Mouse (Mus musculus) forebrain, embryonic 14.5 days (tissue): ENCODE results near the gene Usp6nl. TPM values are rescaled to one million over a fixed set of nuclear protein-coding genes. Genes with fewer than 3 reads are reported as not detected.
A peak's percentile ranks its signal among the peaks of the same experiment; 100 is the strongest.

Experiments used
- ATAC-seq: fragments of 200-750 bp; cut with Nextera tagmentation; 2 replicates; pipeline ENCODE4 v1.8.0; 2017; ENCODE audit warnings: mild to moderate bottlenecking, moderate library complexity
- DNase-seq: peaks from one replicate; pipeline ENCODE4 v3.0.0-alpha.2; 2015; ENCODE audit warnings: low spot score
- H3K27ac ChIP-seq: fragments of 300-500 bp; sonication (generic); 2 replicates; pipeline ENCODE4 v1.5.1; 2014; ENCODE audit warnings: low read depth, mild to moderate bottlenecking, control low read depth, low read length, moderate library complexity
- H3K27me3 ChIP-seq: fragments of 300-500 bp; sonication (generic); replicated peaks from 2 replicates; pipeline ENCODE4 v1.6.1; 2014; ENCODE audit warnings: low read length, control low read depth, mixed read lengths; ENCODE audit not compliant: control insufficient read depth, insufficient read depth
- H3K36me3 ChIP-seq: fragments of 300-500 bp; sonication (generic); 2 replicates; pipeline ENCODE4 v1.6.1; 2014; ENCODE audit warnings: low read length, control low read depth; ENCODE audit not compliant: control insufficient read depth, insufficient read depth
- H3K4me1 ChIP-seq: fragments of 300-500 bp; sonication (generic); 2 replicates; pipeline ENCODE4 v1.6.1; 2014; ENCODE audit warnings: antibody characterized with exemption, low read length, control low read depth; ENCODE audit not compliant: control insufficient read depth, insufficient read depth
- H3K4me2 ChIP-seq: fragments of 300-500 bp; sonication (generic); 2 replicates; pipeline ENCODE4 v1.6.1; 2014; ENCODE audit warnings: mild to moderate bottlenecking, control low read depth, low read length
- H3K4me3 ChIP-seq: fragments of 300-500 bp; sonication (generic); 2 replicates; pipeline ENCODE4 v1.5.1; 2014; ENCODE audit warnings: low read depth, low read length, control low read depth
- H3K9ac ChIP-seq: fragments of 300-500 bp; sonication (generic); 2 replicates; pipeline ENCODE4 v1.6.1; 2014; ENCODE audit warnings: mild to moderate bottlenecking, low read length, control low read depth, moderate library complexity
- H3K9me3 ChIP-seq: fragments of 300-500 bp; sonication (generic); replicated peaks from 2 replicates; pipeline ENCODE4 v1.6.1; 2016; ENCODE audit warnings: low read length, control low read depth, mixed read lengths; ENCODE audit not compliant: control insufficient read depth
- WGBS: fragments of 180-500 bp; shearing (Covaris S2); extraction: QIAGEN DNeasy Blood & Tissue Kit; methylation state at CpG from one replicate; pipeline ENCODE4 v1.1.7; 2014; 5-methylcytosine and 5-hydroxymethylcytosine counted together
- polyA plus RNA-seq: library from polyadenylated mRNA; unstranded; fragments of >200 nt; fragmentation: Nextera tagmentation; extraction: Ambion mirVana; gene quantifications from 2 replicates; pipeline ENCODE4 v1.2.1, GENCODE M21; 2014

The Usp6nl gene
- polyA plus RNA-seq, 1 experiment from 2014 or later: 6.6 TPM

DNA sequence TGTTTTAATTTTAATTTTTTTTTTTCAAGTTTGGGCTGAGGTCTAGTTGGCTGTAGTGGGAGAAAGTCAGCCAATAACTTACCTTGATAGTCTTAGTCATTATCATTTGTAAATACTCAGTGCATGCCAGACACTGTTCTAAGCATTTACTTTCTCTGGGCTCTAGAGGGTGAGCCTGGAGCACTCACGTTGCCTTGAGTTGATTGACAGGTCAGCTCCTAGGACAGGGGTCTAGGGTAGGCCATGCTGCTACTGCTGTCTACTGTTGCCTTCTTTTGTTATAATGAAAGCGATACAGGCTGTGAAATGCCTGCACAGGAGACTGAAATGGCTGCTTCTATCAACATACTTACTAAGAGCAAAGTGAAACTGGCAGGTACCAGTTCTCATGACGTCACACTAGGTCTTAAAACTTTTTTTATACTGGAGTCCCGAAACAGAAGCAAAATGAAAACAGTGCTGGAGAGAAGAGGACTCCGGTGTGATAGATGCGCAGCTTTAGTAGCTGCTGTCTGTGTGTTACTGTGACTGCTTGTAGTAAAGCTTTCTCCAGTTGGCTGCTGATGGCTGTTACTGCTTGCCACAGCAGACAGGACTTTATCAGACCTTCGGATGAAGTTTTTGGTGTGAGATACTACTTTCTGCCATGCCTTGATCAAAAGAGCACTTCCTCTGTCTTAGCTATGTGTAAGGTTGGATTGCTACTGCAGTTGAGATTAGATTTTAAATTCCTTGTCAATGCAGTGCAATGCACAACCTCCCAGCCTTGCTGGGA, 73.6 kb downstream of the Usp6nl start:
- H3K4me2 ChIP-seq: no peak overlapping the region
- H3K9ac ChIP-seq: no peak overlapping the region
- DNase-seq: no peak
- no peaks in the 10 kb centered on the region; the same call in 1 of the 2 replicates for H3K4me1 ChIP-seq
- no peaks in the 10 kb centered on the region for H3K9me3 ChIP-seq
- no peak for ATAC-seq
- H3K36me3 ChIP-seq: 0 out of 2 replicates have a peak, but pooled peaks cover 2% of the 10 kb centered on the region
- no peaks in the 10 kb centered on the region for H3K27me3 ChIP-seq
- H3K4me3 ChIP-seq: no peak overlapping the region
- no peak overlapping the region for H3K27ac ChIP-seq
- WGBS: 76% methylated on average over 7 of the region's 7 CpGs

- Histone ChIP-seq H3K27ac (no peak overlapping the region), H3K4me1 (no peaks in the 10 kb centered on the region; the same call in 1 of the 2 replicates), H3K9me3 (no peaks in the 10 kb centered on the region), H3K36me3 (0 out of 2 replicates have a peak, but pooled peaks cover 2% of the 10 kb centered on the region), H3K4me3 (no peak overlapping the region), H3K27me3 (no peaks in the 10 kb centered on the region), H3K4me2 (no peak overlapping the region), H3K9ac (no peak overlapping the region)
- 84% methylated on average over 1 of the region's 1 CpGs for WGBS
- ATAC-seq (no peak), DNase-seq (no peak)
Observed at GRCm38 (mm10) chr2:6396626-6397146, 74.2 kb downstream of the Usp6nl start.

- no peak overlapping the region for H3K4me2 ChIP-seq
- H3K9ac ChIP-seq: no peak overlapping the region
- 0 out of 2 replicates have a peak, but pooled peaks cover 2% of the 10 kb centered on the region for H3K36me3 ChIP-seq
- WGBS: 13% methylated on average over 3 of the region's 3 CpGs
- H3K4me3 ChIP-seq: no peak overlapping the region
- H3K27ac ChIP-seq: no peak overlapping the region
- H3K9me3 ChIP-seq: no peaks in the 10 kb centered on the region
- DNase-seq: no peak
- H3K27me3 ChIP-seq: no peaks in the 10 kb centered on the region
- no peak for ATAC-seq
- H3K4me1 ChIP-seq: no peaks in the 10 kb centered on the region; the same call in 1 of the 2 replicates
Observed at GRCm38 (mm10) chr2:6397166-6397565, 74.7 kb downstream of the Usp6nl start.

DNA sequence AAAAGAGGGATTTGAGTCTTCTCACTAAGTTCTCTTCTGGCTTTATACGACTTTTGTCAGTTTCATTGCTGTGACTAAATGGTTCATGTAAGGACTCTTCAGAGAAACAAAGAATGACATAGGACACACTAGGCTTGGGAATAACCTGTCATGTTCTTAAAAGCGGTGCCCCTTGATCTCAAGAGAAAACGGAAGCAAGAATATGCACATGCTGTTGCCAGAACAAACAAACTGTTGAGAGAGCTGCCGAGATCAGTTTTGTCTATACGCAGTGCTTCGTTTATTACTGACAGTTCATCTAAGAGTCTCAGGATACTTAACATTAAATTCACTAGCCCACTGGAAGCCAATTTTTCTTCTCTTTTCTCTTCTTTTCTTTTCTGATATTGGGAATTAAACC, 76.4 kb downstream of the Usp6nl start:
- Histone ChIP-seq H3K9me3 (no peaks in the 10 kb centered on the region), H3K4me2 (no peak overlapping the region), H3K4me1 (peaks cover 4% of the 10 kb centered on the region; the same call in 1 of the 2 replicates), H3K27ac (no peak overlapping the region), H3K4me3 (no peak overlapping the region), H3K9ac (no peak overlapping the region), H3K27me3 (no peaks in the 10 kb centered on the region), H3K36me3 (0 out of 2 replicates have a peak, but pooled peaks cover 2% of the 10 kb centered on the region)
- DNase-seq (no peak), ATAC-seq (no peak)
- 91% methylated on average over 6 of the region's 6 CpGs for WGBS

DNA sequence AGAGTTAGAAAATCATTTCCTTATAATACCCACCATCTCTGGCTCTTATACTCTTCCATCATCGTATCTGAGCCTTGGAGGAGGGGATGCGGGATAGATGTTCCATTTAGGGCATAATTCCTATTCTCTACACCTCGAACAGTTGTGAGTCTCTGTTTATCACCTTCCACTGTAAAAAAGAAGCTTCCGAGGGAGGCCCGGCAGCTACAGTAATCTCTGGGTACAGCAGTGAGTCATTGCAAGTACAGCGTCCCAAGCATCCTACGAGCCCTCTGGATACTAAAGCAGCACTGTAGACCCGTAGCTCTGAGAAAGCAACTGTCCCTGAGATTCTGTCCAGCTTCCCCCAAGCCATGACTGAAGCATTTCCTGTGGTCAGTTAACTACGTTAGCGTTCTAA, 78.6 kb downstream of the Usp6nl start:
- Histone ChIP-seq H3K4me3 (no peak overlapping the region), H3K9ac (no peak overlapping the region), H3K36me3 (0 out of 2 replicates have a peak, but pooled peaks cover 2% of the 10 kb centered on the region), H3K4me2 (no peak overlapping the region), H3K27me3 (no peaks in the 10 kb centered on the region), H3K4me1 (peaks cover 4% of the 10 kb centered on the region; the same call in 1 of the 2 replicates), H3K27ac (no peak overlapping the region), H3K9me3 (no peaks in the 10 kb centered on the region)
- DNase-seq (no peak), ATAC-seq (no peak)
- WGBS: 94% methylated on average over 10 of the region's 10 CpGs

GRCm38 (mm10) chr2:6403375-6403774, 80.9 kb downstream of the Usp6nl start:
- no peaks in the 10 kb centered on the region for H3K9me3 ChIP-seq
- H3K36me3 ChIP-seq: no peaks in the 10 kb centered on the region
- no peaks in the 10 kb centered on the region for H3K27me3 ChIP-seq
- no peak overlapping the region for H3K4me2 ChIP-seq
- DNase-seq (peak; percentile 52), ATAC-seq (peak; percentile 54; the same call in 1 of the 2 replicates)
- WGBS: 9% methylated on average over 11 of the region's 11 CpGs
- no peak overlapping the region for H3K4me3 ChIP-seq
- H3K9ac ChIP-seq: no peak overlapping the region
- no peak overlapping the region for H3K27ac ChIP-seq
- peaks cover 4% of the 10 kb centered on the region; the same call in 1 of the 2 replicates for H3K4me1 ChIP-seq

DNA sequence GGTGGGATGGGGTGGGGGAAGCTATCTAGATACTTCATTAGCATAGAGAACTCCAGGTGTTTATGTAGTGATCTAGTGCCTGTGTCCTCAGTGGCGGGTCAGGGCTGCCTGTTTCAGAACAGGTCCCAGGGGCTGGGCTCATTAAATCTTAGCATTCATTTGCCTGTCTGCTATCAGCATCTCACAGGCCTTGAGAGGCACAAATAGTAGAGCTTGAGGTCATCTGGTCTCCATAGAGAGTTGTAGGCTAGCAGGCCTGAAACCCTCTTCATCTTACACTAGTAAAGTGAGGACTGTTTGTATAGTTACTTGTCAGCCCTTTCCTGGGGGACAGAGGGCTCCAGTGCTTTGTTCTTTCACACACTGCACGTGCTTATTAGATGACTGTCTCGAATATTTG, 81.5 kb downstream of the Usp6nl start:
- 55% methylated on average over 3 of the region's 3 CpGs for WGBS
- H3K27ac ChIP-seq: no peak overlapping the region
- no peak for DNase-seq
- H3K9me3 ChIP-seq: no peaks in the 10 kb centered on the region
- ATAC-seq: no peak
- no peak overlapping the region for H3K9ac ChIP-seq
- no peaks in the 10 kb centered on the region for H3K36me3 ChIP-seq
- no peaks in the 10 kb centered on the region for H3K27me3 ChIP-seq
- H3K4me2 ChIP-seq: no peak overlapping the region
- no peak overlapping the region for H3K4me3 ChIP-seq
- H3K4me1 ChIP-seq: peaks cover 4% of the 10 kb centered on the region; the same call in 1 of the 2 replicates

- Histone ChIP-seq H3K4me3 (no peak overlapping the region), H3K4me2 (no peak overlapping the region), H3K27ac (no peak overlapping the region), H3K36me3 (no peaks in the 10 kb centered on the region), H3K27me3 (no peaks in the 10 kb centered on the region), H3K9ac (no peak overlapping the region), H3K9me3 (no peaks in the 10 kb centered on the region), H3K4me1 (peaks cover 4% of the 10 kb centered on the region; the same call in 1 of the 2 replicates)
- ATAC-seq (no peak), DNase-seq (no peak)
- WGBS: 89% methylated on average over 7 of the region's 7 CpGs
Observed at GRCm38 (mm10) chr2:6404627-6405026, 82.2 kb downstream of the Usp6nl start.
